Mouse (Mus musculus): ENCODE results near the gene Plk5. TPM values are rescaled to one million over a fixed set of nuclear protein-coding genes. Genes with fewer than 3 reads are reported as not detected.

Gene Plk5
- polyA plus RNA-seq, 1 experiment from 2014 or later, result 2.2 TPM

GRCm38 (mm10) chr10:80384709-80385108, 28.4 kb downstream of the Plk5 start:
- H3K36me3 ChIP-seq, result peaks cover 51% of the 10 kb centered on the region

GRCm38 (mm10) chr10:80385310-80385709, 29.1 kb downstream of the Plk5 start:
- 15% methylated on average over 7 of the region's 7 CpGs for WGBS
- peak overlapping the region; percentile 95 for H3K4me2 ChIP-seq (replicated peaks)
- no peak for ATAC-seq (ENCODE audit: low FRiP score, low read depth)

More at GRCm38 (mm10) chr10:80384709-80385108, 28.4 kb downstream of the Plk5 start:
- no peak overlapping the region; the same call in 1 of the 2 replicates for H3K27ac ChIP-seq
- 71% methylated on average over 7 of the region's 7 CpGs for WGBS
- peak overlapping the region; percentile 97 for H3K4me3 ChIP-seq
- H3K4me1 ChIP-seq, result peaks cover 46% of the 10 kb centered on the region
- H3K9ac ChIP-seq, result peak overlapping the region; percentile 99
- peak overlapping the region; percentile 95 for H3K4me2 ChIP-seq (replicated peaks)
- no peak for ATAC-seq (ENCODE audit: low FRiP score, low read depth)
- no peaks in the 10 kb centered on the region for H3K9me3 ChIP-seq
- no peaks in the 10 kb centered on the region for H3K27me3 ChIP-seq

GRCm38 (mm10) chr10:80385811-80386734, 29.8 kb downstream of the Plk5 start:
- under 1% methylated on average over 34 of the region's 34 CpGs for WGBS
- peaks cover 45% of the 10 kb centered on the region for H3K4me1 ChIP-seq
- H3K27me3 ChIP-seq, result no peaks in the 10 kb centered on the region
- H3K36me3 ChIP-seq, result peaks cover 52% of the 10 kb centered on the region
- peak; percentile 39 for ATAC-seq (ENCODE audit: low FRiP score, low read depth)
- peak overlapping the region; percentile 95 for H3K4me2 ChIP-seq (replicated peaks)
- peak overlapping the region; percentile 99 for H3K9ac ChIP-seq
- peak overlapping the region; percentile 97 for H3K4me3 ChIP-seq
- H3K9me3 ChIP-seq, result no peaks in the 10 kb centered on the region
- peak overlapping the region; percentile 80 for H3K27ac ChIP-seq

More at GRCm38 (mm10) chr10:80385310-80385709, 29.1 kb downstream of the Plk5 start:
- Histone ChIP-seq H3K9me3 (no peaks in the 10 kb centered on the region), H3K4me3 (peak overlapping the region; percentile 97), H3K4me1 (peaks cover 46% of the 10 kb centered on the region), H3K36me3 (peaks cover 51% of the 10 kb centered on the region), H3K27ac (peak overlapping the region; percentile 80), H3K9ac (peak overlapping the region; percentile 99), H3K27me3 (no peaks in the 10 kb centered on the region)

- no peaks in the 10 kb centered on the region for H3K27me3 ChIP-seq
- H3K9me3 ChIP-seq, result no peaks in the 10 kb centered on the region
- 0 out of 2 replicates have a peak, but pooled peaks have one; percentile 0 for ATAC-seq (ENCODE audit: low FRiP score, low read depth)
- H3K4me3 ChIP-seq, result peak overlapping the region; percentile 97
- under 1% methylated on average over 78 of the region's 94 CpGs for WGBS
- H3K4me2 ChIP-seq (replicated peaks), result peak overlapping the region; percentile 95
- H3K36me3 ChIP-seq, result peaks cover 52% of the 10 kb centered on the region
- peaks cover 41% of the 10 kb centered on the region for H3K4me1 ChIP-seq
- H3K27ac ChIP-seq, result peak overlapping the region; percentile 80
- peak overlapping the region; percentile 99 for H3K9ac ChIP-seq
Measured at GRCm38 (mm10) chr10:80386735-80387471, 30.6 kb downstream of the Plk5 start.

- WGBS, result 0% methylated on average over 8 of the region's 61 CpGs
- Histone ChIP-seq H3K27ac (peak within 1 kb of the TSS; percentile 80), H3K27me3 (no peaks in the 10 kb centered on the region), H3K4me2 (replicated peaks) (peak within 1 kb of the TSS; percentile 95), H3K9ac (peak within 1 kb of the TSS; percentile 99), H3K9me3 (no peaks in the 10 kb centered on the region), H3K36me3 (peaks cover 52% of the 10 kb centered on the region), H3K4me3 (peak within 1 kb of the TSS; percentile 97), H3K4me1 (peaks cover 41% of the 10 kb centered on the region)
- peak; percentile 45 for ATAC-seq (ENCODE audit: low FRiP score, low read depth)
Measured at GRCm38 (mm10) chr10:80387522-80387959, 31.3 kb downstream of the Plk5 start, which contains the start of gene Mex3d. TSS of gene Mex3d (minus strand) at chr10:80387659.

GRCm38 (mm10) chr10:80388731-80389130, 32.5 kb downstream of the Plk5 start:
- Histone ChIP-seq H3K27me3 (no peaks in the 10 kb centered on the region), H3K36me3 (peaks cover 52% of the 10 kb centered on the region), H3K4me1 (peaks cover 32% of the 10 kb centered on the region), H3K4me2 (replicated peaks) (peak overlapping the region; percentile 95; the same call in 1 of the 2 replicates), H3K4me3 (peak overlapping the region; percentile 97; the same call in 1 of the 2 replicates), H3K27ac (no peak overlapping the region), H3K9me3 (no peaks in the 10 kb centered on the region), H3K9ac (peak overlapping the region; percentile 78; the same call in 1 of the 2 replicates)
- no peak for ATAC-seq (ENCODE audit: low FRiP score, low read depth)
- 23% methylated on average over 2 of the region's 2 CpGs for WGBS

- no peak for ATAC-seq (ENCODE audit: low FRiP score, low read depth)
- Histone ChIP-seq H3K4me2 (replicated peaks) (no peak overlapping the region), H3K4me1 (peaks cover 27% of the 10 kb centered on the region), H3K9me3 (no peaks in the 10 kb centered on the region), H3K27me3 (no peaks in the 10 kb centered on the region), H3K4me3 (no peak overlapping the region), H3K9ac (no peak overlapping the region), H3K36me3 (peaks cover 52% of the 10 kb centered on the region), H3K27ac (no peak overlapping the region)
- WGBS, result 70% methylated on average over 4 of the region's 4 CpGs
Measured at GRCm38 (mm10) chr10:80389185-80389708, 33.0 kb downstream of the Plk5 start.

GRCm38 (mm10) chr10:80390697-80391096, 34.4 kb downstream of the Plk5 start:
- Histone ChIP-seq H3K9me3 (no peaks in the 10 kb centered on the region), H3K27me3 (no peaks in the 10 kb centered on the region), H3K36me3 (peaks cover 58% of the 10 kb centered on the region), H3K4me2 (replicated peaks) (no peak overlapping the region), H3K27ac (no peak overlapping the region), H3K4me1 (peaks cover 12% of the 10 kb centered on the region), H3K4me3 (no peak overlapping the region), H3K9ac (no peak overlapping the region)
- no peak for ATAC-seq (ENCODE audit: low FRiP score, low read depth)
- WGBS, result 85% methylated on average over 9 of the region's 9 CpGs

GRCm38 (mm10) chr10:80392687-80393086, 36.4 kb downstream of the Plk5 start:
- Histone ChIP-seq H3K9me3 (no peaks in the 10 kb centered on the region), H3K27ac (no peak overlapping the region), H3K36me3 (peaks cover 71% of the 10 kb centered on the region), H3K9ac (no peak overlapping the region), H3K4me1 (peaks cover 23% of the 10 kb centered on the region), H3K4me2 (replicated peaks) (no peak overlapping the region), H3K27me3 (no peaks in the 10 kb centered on the region), H3K4me3 (no peak overlapping the region)
- no peak for ATAC-seq (ENCODE audit: low FRiP score, low read depth)
- 89% methylated on average over 5 of the region's 5 CpGs for WGBS

- Histone ChIP-seq H3K4me3 (no peak overlapping the region), H3K9ac (peak overlapping the region; percentile 53; the same call in 1 of the 2 replicates)
Measured at GRCm38 (mm10) chr10:80395025-80395627, 38.9 kb downstream of the Plk5 start.

GRCm38 (mm10) chr10:80396822-80397523, 40.7 kb downstream of the Plk5 start:
- Histone ChIP-seq H3K4me1 (peaks cover 30% of the 10 kb centered on the region), H3K27me3 (no peaks in the 10 kb centered on the region), H3K9me3 (no peaks in the 10 kb centered on the region), H3K4me3 (peak overlapping the region; percentile 73), H3K27ac (no peak overlapping the region; the same call in 1 of the 2 replicates), H3K36me3 (peaks cover 61% of the 10 kb centered on the region), H3K9ac (peak overlapping the region; percentile 97), H3K4me2 (replicated peaks) (peak overlapping the region; percentile 77)
- whole genome bisulfite sequencing, result 89% methylated on average over 11 of the region's 11 CpGs
- ATAC-seq (ENCODE audit: low FRiP score, low read depth), result no peak

More at GRCm38 (mm10) chr10:80395025-80395627, 38.9 kb downstream of the Plk5 start:
- H3K4me1 ChIP-seq, result peaks cover 18% of the 10 kb centered on the region
- WGBS, result 94% methylated on average over 35 of the region's 35 CpGs
- no peak overlapping the region for H3K27ac ChIP-seq
- peaks cover 69% of the 10 kb centered on the region for H3K36me3 ChIP-seq
- no peaks in the 10 kb centered on the region for H3K27me3 ChIP-seq
- no peaks in the 10 kb centered on the region for H3K9me3 ChIP-seq
- H3K4me2 ChIP-seq (replicated peaks), result no peak overlapping the region
- ATAC-seq (ENCODE audit: low FRiP score, low read depth), result no peak

All from limb, embryonic 13.5 days (tissue).